Mouse (Mus musculus) heart, embryonic 14.5 days (tissue): ENCODE results near the gene Llgl2. TPM values are rescaled to one million over a fixed set of nuclear protein-coding genes. Genes with fewer than 3 reads are reported as not detected.
A peak's percentile ranks its signal among the peaks of the same experiment; 100 is the strongest.

Experiments
- ATAC-seq: fragments of 200-750 bp; cut with Nextera tagmentation; 2 replicates; pipeline ENCODE4 v1.8.0; 2017; ENCODE audit warnings: low read depth, moderate TSS enrichment; ENCODE audit not compliant: insufficient number of reproducible peaks, insufficient read depth, low FRiP score
- H3K27ac ChIP-seq, 2 experiments: fragments of 200-500 bp in 1 of 2; fragments of 300-500 bp in 1 of 2; sonication (generic) in 1 of 2; replicated peaks in 1 of 2; 2 replicates each; pipeline ENCODE4 v1.5.1; 2012 to 2014; ENCODE audit warnings: low read depth in 2 of 2, low read length in 2 of 2, control low read depth in 1 of 2, mild to moderate bottlenecking in 1 of 2, mixed read lengths in 1 of 2; ENCODE audit not compliant: control insufficient read depth in 1 of 2, insufficient read depth in 1 of 2
- H3K27me3 ChIP-seq: fragments of 300-500 bp; sonication (generic); 2 replicates; pipeline ENCODE4 v1.6.1; 2014; ENCODE audit warnings: mild to moderate bottlenecking, low read length, control low read depth; ENCODE audit not compliant: control insufficient read depth, insufficient read depth
- H3K36me3 ChIP-seq: fragments of 300-500 bp; sonication (generic); 2 replicates; pipeline ENCODE4 v1.6.1; 2014; ENCODE audit warnings: mild to moderate bottlenecking, control low read depth, low read length, mixed read lengths; ENCODE audit not compliant: control insufficient read depth, insufficient read depth
- H3K4me1 ChIP-seq, 2 experiments: fragments of 200-500 bp in 1 of 2; fragments of 300-500 bp in 1 of 2; sonication (generic) in 1 of 2; 2 replicates each; pipeline ENCODE4 v1.6.1; 2012 to 2014; ENCODE audit warnings: low read length in 2 of 2, control low read depth in 1 of 2, mixed read lengths in 1 of 2; ENCODE audit not compliant: control insufficient read depth in 2 of 2, insufficient read depth in 2 of 2
- H3K4me2 ChIP-seq: fragments of 300-500 bp; sonication (generic); 2 replicates; pipeline ENCODE4 v1.6.1; 2014; ENCODE audit warnings: mild to moderate bottlenecking, low read length
- H3K4me3 ChIP-seq, 2 experiments: fragments of 200-500 bp in 1 of 2; fragments of 300-500 bp in 1 of 2; sonication (generic) in 1 of 2; 2 replicates each; pipeline ENCODE4 v1.5.1; 2012 to 2014; ENCODE audit warnings: low read length in 2 of 2, mild to moderate bottlenecking in 2 of 2, control low read depth in 1 of 2, low read depth in 1 of 2, moderate library complexity in 1 of 2; ENCODE audit not compliant: control insufficient read depth in 1 of 2, insufficient read depth in 1 of 2
- H3K9ac ChIP-seq: fragments of 300-500 bp; sonication (generic); 2 replicates; pipeline ENCODE4 v1.6.1; 2014; ENCODE audit warnings: mild to moderate bottlenecking, low read length
- H3K9me3 ChIP-seq: fragments of 300-500 bp; sonication (generic); 2 replicates; pipeline ENCODE4 v1.6.1; 2016; ENCODE audit warnings: low read length, control low read depth; ENCODE audit not compliant: control insufficient read depth
- WGBS: fragments of 180-500 bp; shearing (Covaris S2); extraction: QIAGEN DNeasy Blood & Tissue Kit; methylation state at CpG from one replicate; pipeline ENCODE4 v1.1.7; 2014; 5-methylcytosine and 5-hydroxymethylcytosine counted together
- polyA plus RNA-seq: library from polyadenylated mRNA; unstranded; fragments of >200 nt; fragmentation: Nextera tagmentation; extraction: Ambion mirVana; gene quantifications from 2 replicates; pipeline ENCODE4 v1.2.1, GENCODE M21; 2014

The Llgl2 gene
- polyA plus RNA-seq, 1 experiment from 2014 or later = 15.5 TPM

- peak within 1 kb of the TSS; percentile 97 for H3K4me2 ChIP-seq
- peak within 1 kb of the TSS; percentile 89 to 93 for H3K4me3 ChIP-seq
- under 1% methylated on average over 84 of the region's 84 CpGs for WGBS
- peak within 1 kb of the TSS; percentile 93 for H3K9ac ChIP-seq
- H3K27me3 ChIP-seq = no peaks in the 10 kb centered on the region
- peaks cover 31 to 40% of the 10 kb centered on the region in 2 experiments for H3K4me1 ChIP-seq
- H3K36me3 ChIP-seq = peaks cover 47% of the 10 kb centered on the region
- peak; percentile 22 for ATAC-seq
- no peaks in the 10 kb centered on the region for H3K9me3 ChIP-seq
- H3K27ac ChIP-seq = peak within 1 kb of the TSS; percentile 42 to 91; a peak in 2 of 4 replicates
These were observed 9.0 kb upstream of the Llgl2 start, which contains the start of gene Tsen54 for GRCm38 (mm10) chr11:115814605-115815450. Gene Tsen54, plus strand, starts transcription at chr11:115814724.

- peaks cover 8 to 17% of the 10 kb centered on the region in 2 experiments for H3K4me1 ChIP-seq
- H3K4me2 ChIP-seq = no peak overlapping the region
- no peak for ATAC-seq
- WGBS = 83% methylated on average over 5 of the region's 5 CpGs
- no peaks in the 10 kb centered on the region for H3K9me3 ChIP-seq
- H3K27me3 ChIP-seq = no peaks in the 10 kb centered on the region
- H3K4me3 ChIP-seq = no peak overlapping the region
- no peak overlapping the region for H3K9ac ChIP-seq
- H3K27ac ChIP-seq = no peak overlapping the region
- peaks cover 56% of the 10 kb centered on the region for H3K36me3 ChIP-seq
These were observed 6.5 kb upstream of the Llgl2 start for GRCm38 (mm10) chr11:115817331-115817730.

GRCm38 (mm10) chr11:115819915-115820623 lies 3.8 kb upstream of the Llgl2 start:
- peaks cover 63% of the 10 kb centered on the region for H3K36me3 ChIP-seq
- WGBS = 81% methylated on average over 16 of the region's 16 CpGs
- no peak for ATAC-seq
- no peak overlapping the region for H3K27ac ChIP-seq
- H3K4me2 ChIP-seq = no peak overlapping the region
- no peak overlapping the region for H3K4me3 ChIP-seq
- no peaks in the 10 kb centered on the region for H3K9me3 ChIP-seq
- H3K9ac ChIP-seq = no peak overlapping the region
- peaks cover 16 to 19% of the 10 kb centered on the region in 2 experiments for H3K4me1 ChIP-seq
- no peaks in the 10 kb centered on the region for H3K27me3 ChIP-seq

- Histone ChIP-seq H3K9me3 (no peaks in the 10 kb centered on the region), H3K4me3 (no peak overlapping the region), H3K27me3 (no peaks in the 10 kb centered on the region), H3K4me2 (no peak overlapping the region), H3K9ac (no peak overlapping the region), H3K4me1 (peaks cover 9 to 12% of the 10 kb centered on the region in 2 experiments), H3K27ac (no peak overlapping the region), H3K36me3 (peaks cover 61% of the 10 kb centered on the region)
- no peak for ATAC-seq
- WGBS = 57% methylated on average over 4 of the region's 4 CpGs
These were observed 2.8 kb upstream of the Llgl2 start for GRCm38 (mm10) chr11:115821001-115821400.

GRCm38 (mm10) chr11:115824813-115825212 lies 964 bp downstream of the Llgl2 start:
- WGBS = 16% methylated on average over 11 of the region's 11 CpGs
- peak overlapping the region; percentile 80 for H3K9ac ChIP-seq
- H3K27ac ChIP-seq = no peak overlapping the region
- no peaks in the 10 kb centered on the region for H3K27me3 ChIP-seq
- peak overlapping the region; percentile 98 for H3K4me2 ChIP-seq
- H3K36me3 ChIP-seq = peaks cover 32% of the 10 kb centered on the region
- H3K9me3 ChIP-seq = no peaks in the 10 kb centered on the region
- peaks cover 23 to 25% of the 10 kb centered on the region in 2 experiments for H3K4me1 ChIP-seq
- peak overlapping the region; percentile 76 to 82 for H3K4me3 ChIP-seq
- no peak for ATAC-seq

- Histone ChIP-seq H3K4me1 (peaks cover 36 to 39% of the 10 kb centered on the region in 2 experiments), H3K27ac (no peak overlapping the region), H3K27me3 (no peaks in the 10 kb centered on the region), H3K9me3 (no peaks in the 10 kb centered on the region), H3K4me2 (no peak overlapping the region), H3K4me3 (no peak overlapping the region), H3K36me3 (peaks cover 15% of the 10 kb centered on the region), H3K9ac (no peak overlapping the region)
- no peak for ATAC-seq
- 68% methylated on average over 5 of the region's 5 CpGs for WGBS
These were observed 2.6 kb downstream of the Llgl2 start for GRCm38 (mm10) chr11:115826487-115826886.

- Histone ChIP-seq H3K9ac (no peak overlapping the region), H3K9me3 (no peaks in the 10 kb centered on the region), H3K36me3 (peaks cover 4% of the 10 kb centered on the region), H3K4me2 (no peak overlapping the region), H3K27me3 (no peaks in the 10 kb centered on the region), H3K27ac (no peak overlapping the region), H3K4me1 (peaks cover 47 to 50% of the 10 kb centered on the region in 2 experiments), H3K4me3 (no peak overlapping the region)
- 80% methylated on average over 6 of the region's 6 CpGs for WGBS
- ATAC-seq = no peak
These were observed 3.8 kb downstream of the Llgl2 start for GRCm38 (mm10) chr11:115827624-115828023.
